Comparison of ENCODE assay signal across 16 mouse cellular contexts in the genomic region with DNA sequence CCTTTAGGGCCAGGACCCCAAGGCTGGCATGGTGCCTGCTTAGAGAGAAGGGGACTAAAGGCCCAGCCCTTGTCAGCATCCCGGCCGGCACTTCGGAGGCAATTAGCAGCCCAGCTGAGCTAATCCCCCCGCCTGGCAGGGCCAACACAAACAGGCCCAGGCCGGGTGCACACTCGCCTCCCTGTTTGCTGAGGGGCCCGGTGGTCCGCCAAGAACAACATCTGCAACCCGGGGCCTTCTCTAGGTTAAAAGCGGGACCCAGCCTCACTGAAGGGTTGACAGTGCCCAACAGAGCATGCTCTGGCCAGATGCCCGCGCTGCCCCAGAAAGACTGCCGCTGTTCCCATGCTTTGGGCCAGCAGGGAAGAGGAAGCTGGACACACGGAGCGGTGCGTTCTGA. TPM values are rescaled to one million over a fixed set of nuclear protein-coding genes. Genes with fewer than 3 reads are reported as not detected.
A peak's percentile ranks its signal among the peaks of the same experiment; 100 is the strongest.
DNase-seq lines count a peak whose midpoint lies in the region; ATAC-seq and TF ChIP-seq lines count a peak whose summit lies in the region.
"Had no signal": no experiment of that assay in that cellular context is flagged by ENCODE, and none has a peak within 500 bp of the region (broad histone marks: within the 10 kb centered on the region; RNA-seq: fewer than 3 reads in every experiment).

No protein-coding gene starts in this region.

- H3K27ac ChIP-seq in forebrain, embryonic 12.5 days = peak overlapping the region; percentile 56; the same call in 1 of the 2 replicates
- H3K27ac ChIP-seq in limb, embryonic 10.5 days = peak overlapping the region; percentile 33; the same call in 1 of the 2 replicates
- H3K27ac ChIP-seq in intestine, postnatal 0 days (ENCODE audit: low read depth, low read length) = no peak overlapping the region
- H3K27ac ChIP-seq: embryonic facial prominence, embryonic 15.5 days; heart, embryonic 15.5 days; liver, embryonic 12.5 days had no signal

- DNase-seq in cerebellum, postnatal 14 days = peak; percentile 42 to 57
- DNase-seq in layer of hippocampus, postnatal 10 days (ENCODE audit: low spot score in 2 of 2) = peak; percentile 64 to 65
- DNase-seq in layer of hippocampus, adult 9-11 months = no peak
- DNase-seq in limb, embryonic 10.5 days (ENCODE audit: low spot score) = no peak
- DNase-seq in T-cell, adult 2 months (ENCODE audit: low spot score) = no peak
- DNase-seq: cerebellum, postnatal 36 days; lung, postnatal 14 days; thymus, postnatal 25 days had no signal

- ATAC-seq in cerebellum, adult (ENCODE audit: insufficient number of reproducible peaks, low FRiP score, low TSS enrichment) = no peak
- ATAC-seq in forebrain, embryonic 12.5 days (ENCODE audit: low FRiP score) = no peak
- no peak for ATAC-seq in intestine, postnatal 0 days
- ATAC-seq: liver, embryonic 12.5 days had no signal

- no peaks in the 10 kb centered on the region for H3K9me3 ChIP-seq in forebrain, embryonic 12.5 days
- no peaks in the 10 kb centered on the region for H3K9me3 ChIP-seq in limb, embryonic 10.5 days (replicated peaks)
- H3K9me3 ChIP-seq in intestine, postnatal 0 days (ENCODE audit: control insufficient read depth) = no peaks in the 10 kb centered on the region
- H3K9me3 ChIP-seq: embryonic facial prominence, embryonic 15.5 days; G1E; heart, embryonic 15.5 days; liver, embryonic 12.5 days had no signal

- peaks cover 23% of the 10 kb centered on the region for H3K4me1 ChIP-seq in forebrain, embryonic 12.5 days
- peaks cover 22% of the 10 kb centered on the region for H3K4me1 ChIP-seq in limb, embryonic 10.5 days
- no peaks in the 10 kb centered on the region for H3K4me1 ChIP-seq in intestine, postnatal 0 days (replicated peaks; ENCODE audit: control insufficient read depth, insufficient read depth, low read length)

- no peaks in the 10 kb centered on the region for H3K36me3 ChIP-seq in forebrain, embryonic 12.5 days (replicated peaks)
- peaks cover 2% of the 10 kb centered on the region; the same call in 1 of the 2 replicates for H3K36me3 ChIP-seq in limb, embryonic 10.5 days
- H3K36me3 ChIP-seq in intestine, postnatal 0 days (ENCODE audit: control insufficient read depth, insufficient read depth) = no peaks in the 10 kb centered on the region
- H3K36me3 ChIP-seq: embryonic facial prominence, embryonic 15.5 days; heart, embryonic 15.5 days; liver, embryonic 12.5 days had no signal

- no peak for TF ChIP-seq CTCF in intestine, postnatal 0 days (IDR thresholded peaks at IDR 0.05; ENCODE audit: low read depth)

- WGBS in forebrain, embryonic 12.5 days = 48% methylated on average over 16 of the region's 16 CpGs
- WGBS in limb, embryonic 10.5 days = 78% methylated on average over 16 of the region's 16 CpGs
- WGBS in intestine, postnatal 0 days = 66% methylated on average over 16 of the region's 16 CpGs

- H3K27me3 ChIP-seq in forebrain, embryonic 12.5 days = no peaks in the 10 kb centered on the region
- H3K27me3 ChIP-seq in limb, embryonic 10.5 days (ENCODE audit: low read depth, poor library complexity, severe bottlenecking) = no peaks in the 10 kb centered on the region
- no peaks in the 10 kb centered on the region for H3K27me3 ChIP-seq in intestine, postnatal 0 days (replicated peaks; ENCODE audit: control insufficient read depth, insufficient read depth, low read length)
- H3K27me3 ChIP-seq: embryonic facial prominence, embryonic 15.5 days; heart, embryonic 15.5 days; liver, embryonic 12.5 days had no signal

- no peak overlapping the region for H3K4me3 ChIP-seq in forebrain, embryonic 12.5 days (replicated peaks)
- H3K4me3 ChIP-seq in limb, embryonic 10.5 days = no peak overlapping the region
- no peak overlapping the region for H3K4me3 ChIP-seq in intestine, postnatal 0 days (ENCODE audit: low read depth, low read length)
- H3K4me3 ChIP-seq: embryonic facial prominence, embryonic 15.5 days; heart, embryonic 15.5 days; liver, embryonic 12.5 days had no signal

- H3K4me2 ChIP-seq in forebrain, embryonic 12.5 days = no peak overlapping the region
- H3K4me2 ChIP-seq in intestine, postnatal 0 days (replicated peaks; ENCODE audit: low read depth) = no peak overlapping the region
- H3K4me2 ChIP-seq: embryonic facial prominence, embryonic 15.5 days; heart, embryonic 15.5 days; liver, embryonic 12.5 days had no signal

- no peak overlapping the region for H3K9ac ChIP-seq in forebrain, embryonic 12.5 days
- no peak overlapping the region for H3K9ac ChIP-seq in intestine, postnatal 0 days (ENCODE audit: low read depth, low read length)
- H3K9ac ChIP-seq: embryonic facial prominence, embryonic 15.5 days; heart, embryonic 15.5 days; liver, embryonic 12.5 days had no signal

RNA-seq across cellular contexts. Expression of a gene that starts 24.3 kb away (rescaled TPM):
- 10 to 100 TPM; 10.4 to 11.4 TPM for total RNA-seq in layer of hippocampus, postnatal 10 days (2021)
- 0.36 and 0.52 TPM in 2 replicates for polyA plus RNA-seq in forebrain, embryonic 12.5 days (2016; fragmentation: Nextera tagmentation; extraction: Ambion mirVana)
- 1.3 and 1.4 TPM in 2 replicates for polyA plus RNA-seq in limb, embryonic 10.5 days (2016; fragmentation: Nextera tagmentation; extraction: Ambion mirVana)
- polyA plus RNA-seq in intestine, postnatal 0 days (2015; fragmentation: Nextera tagmentation; extraction: Ambion mirVana) = 2.1 and 2.4 TPM in 2 replicates
- total RNA-seq: monocyte, adult 5-6 weeks had no signal
- polyA plus RNA-seq: G1E had no signal

RNA-seq across cellular contexts. Expression of a gene that starts 55.9 kb away (rescaled TPM):
- total RNA-seq in layer of hippocampus, postnatal 10 days (2021) = 100 to 1,000 TPM; 446 to 465 TPM
- 584 and 589 TPM in 2 replicates for polyA plus RNA-seq in forebrain, embryonic 12.5 days (2016; fragmentation: Nextera tagmentation; extraction: Ambion mirVana)
- 531 and 571 TPM in 2 replicates for polyA plus RNA-seq in limb, embryonic 10.5 days (2016; fragmentation: Nextera tagmentation; extraction: Ambion mirVana)
- 461 and 471 TPM in 2 replicates for polyA plus RNA-seq in intestine, postnatal 0 days (2015; fragmentation: Nextera tagmentation; extraction: Ambion mirVana)

Comparison
In these comparisons a context has a peak if more than half of its experiments do, and no peak if none do; other contexts are left out.
1. DNase-seq: peak in cerebellum, postnatal 14 days (2 of 2) and layer of hippocampus, postnatal 10 days (2 of 2); none in layer of hippocampus, adult 9-11 months (single experiment), limb, embryonic 10.5 days (single experiment) and T-cell, adult 2 months (single experiment).